Mouse (Mus musculus): Measurements from ENCODE around the gene Mmgt1. TPM values are rescaled to one million over a fixed set of nuclear protein-coding genes. Genes with fewer than 3 reads are reported as not detected.

The Mmgt1 gene
- polyA plus RNA-seq, 1 experiment = 48.3 TPM

Other genes starting within 250 kb of the Mmgt1 start
- gene Smim10l2a, start 223.5 kb downstream of the Mmgt1 start, polyA plus RNA-seq (2012; ENCODE audit: insufficient read depth, insufficient read length, missing spikeins) = 0.46 TPM in 1 of 2 replicates, not detected in the other
- gene Gm2174, start 150.1 kb downstream of the Mmgt1 start, polyA plus RNA-seq (2012; ENCODE audit: insufficient read depth, insufficient read length, missing spikeins) = 7.8 TPM in 1 of 2 replicates, not detected in the other
- gene Ints6l, start 143.2 kb downstream of the Mmgt1 start, polyA plus RNA-seq (2012; ENCODE audit: insufficient read depth, insufficient read length, missing spikeins) = 4.1 and 7.3 TPM in 2 replicates
- not detected in 2 replicates for gene Gm10477, start 73.3 kb downstream of the Mmgt1 start, polyA plus RNA-seq (2012; ENCODE audit: insufficient read depth, insufficient read length, missing spikeins)
- not detected in 2 replicates for gene Gm648, start 48.5 kb downstream of the Mmgt1 start, polyA plus RNA-seq (2012; ENCODE audit: insufficient read depth, insufficient read length, missing spikeins)
- 15.4 and 18.2 TPM in 2 replicates for gene Slc9a6, start 11.7 kb upstream of the Mmgt1 start, polyA plus RNA-seq (2012; ENCODE audit: insufficient read depth, insufficient read length, missing spikeins)
- 160 and 164 TPM in 2 replicates for gene Fhl1, start 133.7 kb upstream of the Mmgt1 start, polyA plus RNA-seq (2012; ENCODE audit: insufficient read depth, insufficient read length, missing spikeins)
- 1.4 and 2.1 TPM in 2 replicates for gene Map7d3, start 224.3 kb upstream of the Mmgt1 start, polyA plus RNA-seq (2012; ENCODE audit: insufficient read depth, insufficient read length, missing spikeins)

Data from brown adipose tissue, adult 24 weeks (tissue).